Mouse (Mus musculus): ENCODE data around the gene Tbc1d23. TPM values are rescaled to one million over a fixed set of nuclear protein-coding genes. Genes with fewer than 3 reads are reported as not detected.

The Tbc1d23 gene
- polyA plus RNA-seq, 1 experiment = 8.2 TPM

GRCm38 (mm10) chr16:57166086-57166485, 65.2 kb downstream of the Tbc1d23 start:
- Histone ChIP-seq H3K4me3 (ENCODE audit: extremely low read depth, insufficient read depth, insufficient read length) (no peak overlapping the region), H3K27ac (ENCODE audit: insufficient read depth, low read length) (no peak overlapping the region), H3K4me1 (ENCODE audit: control insufficient read depth, insufficient read depth, insufficient read length) (no peaks in the 10 kb centered on the region; the same call in 1 of the 2 replicates), H3K36me3 (ENCODE audit: control insufficient read depth, insufficient read depth, low read length) (no peaks in the 10 kb centered on the region; the same call in 1 of the 2 replicates), H3K27me3 (ENCODE audit: control insufficient read depth, insufficient read depth, low read length) (no peaks in the 10 kb centered on the region)
- TF ChIP-seq POLR2A (IDR thresholded peaks at IDR 0.05; ENCODE audit: low read depth, low read length) (no peak), CTCF (IDR thresholded peaks at IDR 0.05; ENCODE audit: extremely low read depth, insufficient read depth, insufficient read length, insufficient replicate concordance) (no peak)
- WGBS = 90% methylated on average over 6 of the region's 6 CpGs
- DNase-seq (ENCODE audit: low read depth in 1 of 2, low spot score in 2 of 2) = no peak

GRCm38 (mm10) chr16:57165157-57165556, 66.1 kb downstream of the Tbc1d23 start:
- WGBS = 98% methylated on average over 5 of the region's 5 CpGs
- Histone ChIP-seq H3K27me3 (ENCODE audit: control insufficient read depth, insufficient read depth, low read length) (no peaks in the 10 kb centered on the region), H3K36me3 (ENCODE audit: control insufficient read depth, insufficient read depth, low read length) (no peaks in the 10 kb centered on the region), H3K4me1 (ENCODE audit: control insufficient read depth, insufficient read depth, insufficient read length) (no peaks in the 10 kb centered on the region; the same call in 1 of the 2 replicates), H3K27ac (ENCODE audit: insufficient read depth, low read length) (no peak overlapping the region), H3K4me3 (ENCODE audit: extremely low read depth, insufficient read depth, insufficient read length) (no peak overlapping the region)
- TF ChIP-seq POLR2A (IDR thresholded peaks at IDR 0.05; ENCODE audit: low read depth, low read length) = no peak
- no peak for TF ChIP-seq CTCF (IDR thresholded peaks at IDR 0.05; ENCODE audit: extremely low read depth, insufficient read depth, insufficient read length, insufficient replicate concordance)
- no peak for DNase-seq (ENCODE audit: low read depth in 1 of 2, low spot score in 2 of 2)

- WGBS = 94% methylated on average over 1 of the region's 1 CpGs
- TF ChIP-seq POLR2A (IDR thresholded peaks at IDR 0.05; ENCODE audit: low read depth, low read length) (no peak), CTCF (IDR thresholded peaks at IDR 0.05; ENCODE audit: extremely low read depth, insufficient read depth, insufficient read length, insufficient replicate concordance) (no peak)
- Histone ChIP-seq H3K4me3 (ENCODE audit: extremely low read depth, insufficient read depth, insufficient read length) (no peak overlapping the region), H3K4me1 (ENCODE audit: control insufficient read depth, insufficient read depth, insufficient read length) (no peaks in the 10 kb centered on the region; the same call in 1 of the 2 replicates), H3K27ac (ENCODE audit: insufficient read depth, low read length) (no peak overlapping the region), H3K27me3 (ENCODE audit: control insufficient read depth, insufficient read depth, low read length) (no peaks in the 10 kb centered on the region), H3K36me3 (ENCODE audit: control insufficient read depth, insufficient read depth, low read length) (peaks cover under 1% of the 10 kb centered on the region; the same call in 1 of the 2 replicates)
- DNase-seq (ENCODE audit: low read depth in 1 of 2, low spot score in 2 of 2) = no peak
These were observed 67.6 kb downstream of the Tbc1d23 start for GRCm38 (mm10) chr16:57163694-57164093.

- 80% methylated on average over 5 of the region's 5 CpGs for WGBS
- no peak overlapping the region for H3K27ac ChIP-seq (ENCODE audit: insufficient read depth, low read length)
- H3K4me3 ChIP-seq (ENCODE audit: extremely low read depth, insufficient read depth, insufficient read length) = no peak overlapping the region
- no peaks in the 10 kb centered on the region for H3K27me3 ChIP-seq (ENCODE audit: control insufficient read depth, insufficient read depth, low read length)
- TF ChIP-seq POLR2A (IDR thresholded peaks at IDR 0.05; ENCODE audit: low read depth, low read length) (no peak), CTCF (IDR thresholded peaks at IDR 0.05; ENCODE audit: extremely low read depth, insufficient read depth, insufficient read length, insufficient replicate concordance) (no peak)
- no peaks in the 10 kb centered on the region; the same call in 1 of the 2 replicates for H3K4me1 ChIP-seq (ENCODE audit: control insufficient read depth, insufficient read depth, insufficient read length)
- DNase-seq (ENCODE audit: low read depth in 1 of 2, low spot score in 2 of 2) = no peak
- peaks cover 3% of the 10 kb centered on the region for H3K36me3 ChIP-seq (ENCODE audit: control insufficient read depth, insufficient read depth, low read length)
These were observed 68.5 kb downstream of the Tbc1d23 start for GRCm38 (mm10) chr16:57162841-57163240.

GRCm38 (mm10) chr16:57159835-57160234, 71.5 kb downstream of the Tbc1d23 start:
- DNase-seq (ENCODE audit: low read depth in 1 of 2, low spot score in 2 of 2) = no peak

GRCm38 (mm10) chr16:57157728-57158127, 73.6 kb downstream of the Tbc1d23 start:
- TF ChIP-seq POLR2A (IDR thresholded peaks at IDR 0.05; ENCODE audit: low read depth, low read length) = no peak
- TF ChIP-seq CTCF (IDR thresholded peaks at IDR 0.05; ENCODE audit: extremely low read depth, insufficient read depth, insufficient read length, insufficient replicate concordance) = no peak
- Histone ChIP-seq H3K27me3 (ENCODE audit: control insufficient read depth, insufficient read depth, low read length) (no peaks in the 10 kb centered on the region), H3K4me1 (ENCODE audit: control insufficient read depth, insufficient read depth, insufficient read length) (no peaks in the 10 kb centered on the region), H3K27ac (ENCODE audit: insufficient read depth, low read length) (no peak overlapping the region), H3K4me3 (ENCODE audit: extremely low read depth, insufficient read depth, insufficient read length) (no peak overlapping the region), H3K36me3 (ENCODE audit: control insufficient read depth, insufficient read depth, low read length) (peaks cover 11% of the 10 kb centered on the region)
- DNase-seq (ENCODE audit: low read depth in 1 of 2, low spot score in 2 of 2) = no peak
- WGBS = 81% methylated on average over 4 of the region's 4 CpGs

More at GRCm38 (mm10) chr16:57159835-57160234, 71.5 kb downstream of the Tbc1d23 start:
- Histone ChIP-seq H3K4me1 (ENCODE audit: control insufficient read depth, insufficient read depth, insufficient read length) (no peaks in the 10 kb centered on the region), H3K4me3 (ENCODE audit: extremely low read depth, insufficient read depth, insufficient read length) (no peak overlapping the region), H3K36me3 (ENCODE audit: control insufficient read depth, insufficient read depth, low read length) (peaks cover 8% of the 10 kb centered on the region), H3K27me3 (ENCODE audit: control insufficient read depth, insufficient read depth, low read length) (no peaks in the 10 kb centered on the region), H3K27ac (ENCODE audit: insufficient read depth, low read length) (no peak overlapping the region)
- 83% methylated on average over 7 of the region's 7 CpGs for WGBS
- no peak for TF ChIP-seq POLR2A (IDR thresholded peaks at IDR 0.05; ENCODE audit: low read depth, low read length)
- no peak for TF ChIP-seq CTCF (IDR thresholded peaks at IDR 0.05; ENCODE audit: extremely low read depth, insufficient read depth, insufficient read length, insufficient replicate concordance)

- no peak for DNase-seq (ENCODE audit: low read depth in 1 of 2, low spot score in 2 of 2)
- no peak for TF ChIP-seq POLR2A (IDR thresholded peaks at IDR 0.05; ENCODE audit: low read depth, low read length)
- no peak for TF ChIP-seq CTCF (IDR thresholded peaks at IDR 0.05; ENCODE audit: extremely low read depth, insufficient read depth, insufficient read length, insufficient replicate concordance)
- Histone ChIP-seq H3K27me3 (ENCODE audit: control insufficient read depth, insufficient read depth, low read length) (no peaks in the 10 kb centered on the region), H3K4me1 (ENCODE audit: control insufficient read depth, insufficient read depth, insufficient read length) (no peaks in the 10 kb centered on the region), H3K4me3 (ENCODE audit: extremely low read depth, insufficient read depth, insufficient read length) (no peak overlapping the region), H3K36me3 (ENCODE audit: control insufficient read depth, insufficient read depth, low read length) (peaks cover 16% of the 10 kb centered on the region), H3K27ac (ENCODE audit: insufficient read depth, low read length) (no peak overlapping the region)
- WGBS = 93% methylated on average over 4 of the region's 4 CpGs
These were observed 74.2 kb downstream of the Tbc1d23 start for GRCm38 (mm10) chr16:57157076-57157475.

Measured in spleen, adult 2 months (tissue).